Mouse (Mus musculus) olfactory bulb, adult 2 months (tissue): ENCODE data around the gene Usp48.

ENCODE experiments used
- CTCF ChIP-seq: fragments of 200-500 bp; IDR thresholded peaks from 2 replicates; pipeline ENCODE4 v1.5.1; 2012; ENCODE audit warnings: low read depth, mild to moderate bottlenecking, low read length, moderate library complexity; ENCODE audit not compliant: insufficient read depth
- POLR2A ChIP-seq: fragments of 200-500 bp; IDR thresholded peaks from 2 replicates; pipeline ENCODE4 v1.6.1; 2012; ENCODE audit warnings: mild to moderate bottlenecking, low read depth, low read length, moderate library complexity; ENCODE audit not compliant: insufficient read depth

DNA sequence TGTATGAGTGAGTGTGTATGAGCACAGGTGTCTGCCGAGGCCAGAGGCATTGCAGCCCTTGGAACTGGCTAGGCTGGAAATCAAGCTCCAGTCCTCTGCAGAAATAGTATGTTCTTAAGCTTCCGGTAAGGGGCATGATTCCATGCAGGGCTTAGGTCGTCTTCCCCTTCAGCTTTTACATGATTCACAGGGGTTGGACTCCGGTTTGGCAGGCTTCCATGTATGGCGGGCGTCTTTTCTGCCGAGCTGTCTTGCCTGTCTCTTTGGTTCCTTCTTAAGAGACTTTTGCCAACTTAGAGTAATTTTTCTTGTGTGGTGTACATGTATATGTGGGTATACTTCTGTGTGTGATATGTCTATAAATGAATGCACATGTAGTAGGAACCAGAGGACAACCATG is 35.8 kb downstream of the Usp48 start:
- TF ChIP-seq POLR2A = no peak
- TF ChIP-seq CTCF = no peak
